Mouse (Mus musculus) midbrain, embryonic 13.5 days (tissue): Measurements from ENCODE around the gene E130308A19Rik. TPM values are rescaled to one million over a fixed set of nuclear protein-coding genes. Genes with fewer than 3 reads are reported as not detected.

Experiments used
- ATAC-seq: fragments of 200-750 bp; cut with Nextera tagmentation; 2 replicates; pipeline ENCODE4 v1.8.0; 2017; ENCODE audit warnings: mild to moderate bottlenecking, moderate TSS enrichment, moderate library complexity
- H3K27ac ChIP-seq: fragments of 300-500 bp; sonication (generic); 2 replicates; pipeline ENCODE4 v1.5.1; 2015; ENCODE audit warnings: inconsistent platforms, mild to moderate bottlenecking, moderate library complexity
- H3K27me3 ChIP-seq: fragments of 300-500 bp; sonication (generic); 2 replicates; pipeline ENCODE4 v1.6.1; 2015; ENCODE audit warnings: mild to moderate bottlenecking, inconsistent platforms
- H3K36me3 ChIP-seq: fragments of 300-500 bp; sonication (generic); 2 replicates; pipeline ENCODE4 v1.6.1; 2015; ENCODE audit warnings: mild to moderate bottlenecking, inconsistent platforms
- H3K4me1 ChIP-seq: fragments of 300-500 bp; sonication (generic); replicated peaks from 2 replicates; pipeline ENCODE4 v1.6.1; 2015; ENCODE audit warnings: inconsistent platforms
- H3K4me2 ChIP-seq: fragments of 300-500 bp; sonication (generic); replicated peaks from 2 replicates; pipeline ENCODE4 v1.6.1; 2015; ENCODE audit warnings: moderate library complexity, mild to moderate bottlenecking, inconsistent platforms
- H3K4me3 ChIP-seq: fragments of 300-500 bp; sonication (generic); replicated peaks from 2 replicates; pipeline ENCODE4 v1.5.1; 2015; ENCODE audit warnings: mild to moderate bottlenecking, inconsistent platforms
- H3K9ac ChIP-seq: fragments of 300-500 bp; sonication (generic); replicated peaks from 2 replicates; pipeline ENCODE4 v1.6.1; 2015; ENCODE audit warnings: mild to moderate bottlenecking, inconsistent platforms
- H3K9me3 ChIP-seq: fragments of 300-500 bp; sonication (generic); 2 replicates; pipeline ENCODE4 v1.6.1; 2016; ENCODE audit warnings: mild to moderate bottlenecking, inconsistent platforms
- WGBS: fragments of 180-500 bp; shearing (Covaris S2); methylation state at CpG from one replicate; pipeline ENCODE4 v1.1.7; 2015; 5-methylcytosine and 5-hydroxymethylcytosine counted together
- polyA plus RNA-seq: library from polyadenylated mRNA; unstranded; fragments of >200 nt; fragmentation: Nextera tagmentation; extraction: Ambion mirVana; gene quantifications from 2 replicates; pipeline ENCODE4 v1.2.1, GENCODE M21; 2015

Gene E130308A19Rik
- polyA plus RNA-seq, 1 experiment from 2014 or later: 62.6 TPM

DNA sequence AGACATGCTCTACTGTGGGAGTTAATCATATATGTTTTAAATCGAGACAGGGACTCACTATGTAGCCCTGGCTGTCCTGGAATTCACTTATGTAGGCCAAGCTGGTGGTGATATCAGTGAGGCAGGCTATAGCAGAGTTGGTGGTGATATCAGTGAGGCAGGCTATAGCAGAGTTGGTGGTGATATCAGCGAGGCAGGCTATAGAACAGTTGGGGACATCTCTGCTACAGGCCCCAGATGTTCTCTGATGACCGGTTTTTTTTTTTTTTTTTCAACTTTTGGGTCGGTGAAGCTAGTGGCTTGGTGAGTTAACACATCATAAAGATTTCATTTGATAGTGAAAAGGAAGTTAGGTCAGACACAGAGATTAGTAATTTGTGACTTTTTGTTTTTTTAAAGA, 176.8 kb downstream of the E130308A19Rik start:
- no peak for ATAC-seq
- H3K4me2 ChIP-seq: no peak overlapping the region
- no peak overlapping the region for H3K4me3 ChIP-seq
- H3K27ac ChIP-seq: no peak overlapping the region
- peaks cover 19% of the 10 kb centered on the region for H3K4me1 ChIP-seq
- no peaks in the 10 kb centered on the region for H3K27me3 ChIP-seq
- H3K36me3 ChIP-seq: no peaks in the 10 kb centered on the region
- 77% methylated on average over 4 of the region's 4 CpGs for WGBS
- H3K9ac ChIP-seq: no peak overlapping the region
- H3K9me3 ChIP-seq: no peaks in the 10 kb centered on the region

DNA sequence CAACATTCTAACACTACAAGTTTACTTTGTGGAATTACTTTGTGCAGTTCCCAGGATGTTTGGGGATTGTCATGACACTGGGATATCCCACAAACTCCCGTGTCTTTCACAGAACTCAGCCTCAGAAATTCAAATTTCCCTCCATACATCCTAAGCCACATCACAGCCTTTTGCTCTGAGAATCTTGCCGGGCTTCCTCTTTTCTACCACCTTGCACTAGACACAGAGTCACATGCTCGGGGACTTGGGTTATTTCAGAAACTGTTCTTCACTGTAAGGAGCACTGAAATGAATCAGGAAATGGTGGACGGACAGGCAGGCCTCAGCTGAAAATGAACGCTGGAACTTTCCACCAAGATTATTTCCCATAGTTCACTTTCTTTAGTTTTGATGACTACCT, 177.3 kb downstream of the E130308A19Rik start:
- H3K27ac ChIP-seq: no peak overlapping the region
- WGBS: 86% methylated on average over 5 of the region's 5 CpGs
- no peak overlapping the region for H3K4me2 ChIP-seq
- no peak for ATAC-seq
- no peaks in the 10 kb centered on the region for H3K27me3 ChIP-seq
- peaks cover 25% of the 10 kb centered on the region for H3K4me1 ChIP-seq
- no peak overlapping the region for H3K9ac ChIP-seq
- H3K36me3 ChIP-seq: no peaks in the 10 kb centered on the region
- H3K4me3 ChIP-seq: no peak overlapping the region
- no peaks in the 10 kb centered on the region for H3K9me3 ChIP-seq

DNA sequence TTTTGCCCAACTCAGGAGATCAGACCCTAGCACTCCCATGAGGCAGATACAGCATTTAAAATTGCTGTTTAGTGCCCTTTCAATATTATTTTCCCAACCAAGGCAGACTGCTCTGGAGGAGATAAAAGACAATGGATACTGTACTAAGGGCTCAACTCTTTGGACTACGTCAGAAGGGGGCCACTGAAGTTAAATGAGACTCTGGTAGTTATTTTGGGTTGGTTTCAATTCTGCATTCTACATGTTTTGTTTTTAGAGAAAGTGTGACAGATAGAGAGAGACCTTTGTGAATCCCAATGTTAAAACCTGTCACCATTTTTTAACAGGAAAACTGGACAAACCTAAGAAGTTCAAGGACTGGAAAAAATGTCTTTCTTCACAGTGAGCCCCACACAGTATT, 178.7 kb downstream of the E130308A19Rik start:
- no peak for ATAC-seq
- no peak overlapping the region for H3K27ac ChIP-seq
- no peaks in the 10 kb centered on the region for H3K36me3 ChIP-seq
- peaks cover 27% of the 10 kb centered on the region for H3K4me1 ChIP-seq
- H3K27me3 ChIP-seq: no peaks in the 10 kb centered on the region
- H3K4me3 ChIP-seq: peak overlapping the region; percentile 92
- no peak overlapping the region for H3K9ac ChIP-seq
- 73% methylated on average over 1 of the region's 1 CpGs for WGBS
- H3K4me2 ChIP-seq: peak overlapping the region; percentile 97
- no peaks in the 10 kb centered on the region for H3K9me3 ChIP-seq

DNA sequence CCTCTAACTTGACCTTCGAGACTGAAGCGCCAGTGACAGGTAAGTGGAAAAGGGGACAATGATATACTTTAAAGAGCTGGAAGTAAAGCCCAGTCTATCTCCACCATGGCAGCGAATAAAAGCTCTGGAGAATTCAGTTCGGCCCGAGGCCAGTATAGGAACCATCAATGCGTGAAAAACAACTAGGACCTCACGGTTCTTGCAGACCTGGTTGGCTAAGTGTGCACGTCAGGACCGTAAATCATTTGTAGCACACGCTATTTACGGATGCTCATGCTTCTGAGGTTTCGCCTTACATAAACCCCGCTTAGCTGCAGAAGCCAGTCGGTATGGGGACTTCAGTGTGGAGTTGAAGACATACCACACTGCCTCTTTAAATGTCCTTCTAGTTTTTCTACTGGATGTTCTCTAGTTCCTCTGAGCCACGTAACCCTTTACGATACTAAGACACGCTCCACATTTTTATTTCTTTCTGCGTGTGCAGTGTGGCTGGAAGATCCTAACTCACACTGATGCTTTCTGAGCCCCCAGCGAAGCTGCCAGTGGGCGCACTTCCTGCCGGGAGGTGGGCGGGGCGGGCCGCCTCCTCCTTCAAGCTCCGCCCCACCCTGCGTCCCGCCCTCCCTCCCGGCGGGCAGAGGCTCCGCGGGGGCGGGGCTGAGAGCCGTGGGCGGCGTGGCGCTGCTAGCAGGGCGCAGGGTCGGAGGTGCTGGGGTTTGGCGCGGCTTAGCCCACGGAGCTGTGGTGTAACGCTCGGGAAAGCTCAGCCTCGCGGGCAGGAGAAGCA, 179.4 kb downstream of the E130308A19Rik start, which contains the start of gene Snx30:
Snx30 (plus strand) TSS at position 660 of the 787 bp plus-strand sequence.
- peak within 1 kb of the TSS; percentile 92 for H3K4me3 ChIP-seq
- WGBS: 3% methylated on average over 42 of the region's 45 CpGs
- peak within 1 kb of the TSS; percentile 79 for H3K27ac ChIP-seq
- ATAC-seq: peak; percentile 91
- no peaks in the 10 kb centered on the region for H3K9me3 ChIP-seq
- peaks cover 27% of the 10 kb centered on the region for H3K4me1 ChIP-seq
- no peaks in the 10 kb centered on the region for H3K36me3 ChIP-seq
- peak within 1 kb of the TSS; percentile 97 for H3K4me2 ChIP-seq
- peak within 1 kb of the TSS; percentile 89 for H3K9ac ChIP-seq
- no peaks in the 10 kb centered on the region for H3K27me3 ChIP-seq

DNA sequence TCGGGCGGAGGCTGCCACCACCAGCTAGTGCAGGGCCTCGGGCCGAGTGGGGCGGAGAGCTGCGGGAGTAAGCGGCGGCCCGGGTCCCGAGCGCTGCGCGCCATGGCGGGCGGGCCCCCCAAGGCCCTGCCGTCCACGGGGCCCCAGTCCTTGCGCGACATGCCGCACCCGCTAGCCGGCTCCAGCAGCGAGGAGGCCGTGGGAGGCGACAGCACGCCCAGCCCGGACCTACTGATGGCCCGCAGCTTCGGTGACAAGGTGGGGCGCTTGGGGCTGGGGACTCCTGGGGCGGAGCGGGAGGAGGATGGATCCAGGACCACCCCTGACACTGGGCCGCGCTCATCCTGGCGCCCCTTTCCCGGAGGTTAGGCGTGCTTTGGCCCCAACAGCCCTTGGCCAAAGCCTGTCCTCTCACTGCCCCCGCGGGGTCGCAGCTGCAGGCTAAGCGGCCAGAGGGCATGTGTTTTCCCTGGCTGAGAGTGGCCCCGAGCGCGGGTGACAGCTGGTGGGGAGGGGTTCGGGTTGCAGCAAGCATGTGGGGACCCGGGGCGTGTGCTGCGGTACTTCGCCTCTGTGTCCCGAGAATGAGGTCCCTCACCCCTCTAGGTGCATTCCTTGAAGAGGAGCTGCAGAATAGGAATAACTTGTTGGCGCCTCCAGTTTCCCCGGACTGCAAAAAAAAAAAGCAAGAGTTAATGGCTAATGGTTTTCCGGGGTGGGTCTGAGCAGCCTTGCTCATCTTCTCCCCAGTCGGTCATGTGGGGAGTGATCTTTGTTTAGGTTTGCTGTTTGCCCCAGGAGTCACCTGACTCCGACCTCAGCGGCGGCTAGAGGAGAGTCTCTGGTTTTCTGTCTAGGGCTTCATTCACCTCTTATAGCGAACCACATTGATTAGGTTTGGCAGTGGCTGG, 180.2 kb downstream of the E130308A19Rik start:
- Histone ChIP-seq H3K9me3 (no peaks in the 10 kb centered on the region), H3K27me3 (no peaks in the 10 kb centered on the region), H3K4me1 (peaks cover 27% of the 10 kb centered on the region), H3K36me3 (no peaks in the 10 kb centered on the region), H3K27ac (peak overlapping the region; percentile 79), H3K9ac (peak overlapping the region; percentile 89), H3K4me2 (peak overlapping the region; percentile 97), H3K4me3 (peak overlapping the region; percentile 92)
- WGBS: under 1% methylated on average over 52 of the region's 58 CpGs
- ATAC-seq: peak; percentile 82

DNA sequence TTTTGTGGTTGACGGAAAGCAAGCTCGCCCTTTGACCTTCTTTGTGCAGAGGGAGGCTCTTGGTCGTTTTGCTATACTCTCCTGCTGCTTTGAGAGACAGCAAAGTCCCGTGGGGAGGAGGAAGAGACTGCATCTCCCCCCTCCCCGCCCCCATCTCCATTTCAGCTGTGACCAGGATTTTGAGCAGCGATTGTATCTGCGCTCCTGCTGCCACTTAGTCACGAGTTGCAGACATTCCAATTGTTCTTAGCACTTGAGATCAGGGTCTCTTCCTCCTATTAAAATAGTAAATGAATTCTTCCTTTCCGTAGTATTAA, 180.8 kb downstream of the E130308A19Rik start:
- Histone ChIP-seq H3K9me3 (no peaks in the 10 kb centered on the region), H3K4me1 (peaks cover 27% of the 10 kb centered on the region), H3K9ac (peak overlapping the region; percentile 89), H3K36me3 (no peaks in the 10 kb centered on the region), H3K27me3 (no peaks in the 10 kb centered on the region), H3K27ac (peak overlapping the region; percentile 79; the same call in 1 of the 2 replicates), H3K4me3 (peak overlapping the region; percentile 92), H3K4me2 (peak overlapping the region; percentile 97)
- WGBS: 3% methylated on average over 9 of the region's 9 CpGs
- no peak for ATAC-seq

DNA sequence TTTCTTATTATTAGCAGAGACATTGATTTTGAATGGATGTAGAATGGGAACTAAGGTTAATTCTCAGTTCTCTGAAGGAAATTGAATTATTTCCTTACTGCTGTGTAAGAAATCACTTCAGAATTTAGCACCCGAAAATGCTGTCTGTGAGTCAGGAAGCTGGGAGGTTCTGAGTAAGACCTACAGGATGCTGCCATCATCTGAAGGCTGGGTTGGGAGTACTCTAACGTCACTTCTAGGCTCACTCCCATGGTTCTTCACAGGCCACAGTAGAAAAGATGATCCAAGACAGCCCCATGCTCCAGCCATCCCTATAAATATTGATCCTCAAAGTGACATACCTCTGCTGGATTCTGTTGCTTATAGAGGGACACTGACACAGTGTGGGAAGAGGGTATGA, 181.5 kb downstream of the E130308A19Rik start:
- H3K4me1 ChIP-seq: peaks cover 27% of the 10 kb centered on the region
- no peaks in the 10 kb centered on the region for H3K27me3 ChIP-seq
- peak overlapping the region; percentile 97 for H3K4me2 ChIP-seq
- no peak overlapping the region for H3K27ac ChIP-seq
- H3K9me3 ChIP-seq: no peaks in the 10 kb centered on the region
- no peak for ATAC-seq
- H3K9ac ChIP-seq: peak overlapping the region; percentile 89; the same call in 1 of the 2 replicates
- WGBS: 59% methylated on average over 2 of the region's 2 CpGs
- peak overlapping the region; percentile 92 for H3K4me3 ChIP-seq
- no peaks in the 10 kb centered on the region for H3K36me3 ChIP-seq

DNA sequence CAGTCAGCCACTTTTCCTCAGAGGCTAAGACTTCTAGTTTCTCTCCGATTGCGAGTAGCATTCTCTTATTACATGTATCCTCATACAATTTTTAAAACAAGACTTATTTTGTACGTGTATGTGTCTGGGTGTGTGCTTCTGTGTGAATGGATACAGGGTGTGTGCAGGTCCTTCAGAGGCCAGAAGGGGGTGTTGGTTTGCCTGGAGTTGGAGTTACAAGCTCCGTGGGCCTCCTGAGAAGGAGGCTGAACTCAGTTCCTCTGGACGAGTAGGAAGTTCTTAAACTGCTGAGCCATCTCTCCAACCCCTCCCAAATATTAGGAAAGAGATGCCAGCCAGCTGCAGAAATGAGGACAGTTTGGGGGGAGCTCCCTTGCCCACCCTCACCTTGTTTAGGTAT, 182.4 kb downstream of the E130308A19Rik start:
- H3K9me3 ChIP-seq: no peaks in the 10 kb centered on the region
- no peaks in the 10 kb centered on the region for H3K36me3 ChIP-seq
- no peak overlapping the region for H3K9ac ChIP-seq
- 74% methylated on average over 5 of the region's 5 CpGs for WGBS
- no peak overlapping the region for H3K27ac ChIP-seq
- no peak overlapping the region for H3K4me2 ChIP-seq
- peaks cover 27% of the 10 kb centered on the region for H3K4me1 ChIP-seq
- ATAC-seq: no peak
- H3K4me3 ChIP-seq: no peak overlapping the region
- H3K27me3 ChIP-seq: no peaks in the 10 kb centered on the region

Other genes with a start within 250 kb of the E130308A19Rik start
- gene Susd1, start 187.6 kb upstream of the E130308A19Rik start, polyA plus RNA-seq: 1.1 and 1.4 TPM in 2 replicates
- 18.5 and 20.3 TPM in 2 replicates for gene Ptbp3, start 76.8 kb upstream of the E130308A19Rik start, polyA plus RNA-seq
- gene Hsdl2, start 44.6 kb upstream of the E130308A19Rik start, polyA plus RNA-seq: 29.4 and 31.6 TPM in 2 replicates
- gene Inip, start 175.4 kb downstream of the E130308A19Rik start, polyA plus RNA-seq: 80.1 and 82.0 TPM in 2 replicates
- 13.7 and 14.3 TPM in 2 replicates for gene Snx30, start 179.6 kb downstream of the E130308A19Rik start, polyA plus RNA-seq